Mouse (Mus musculus): ENCODE results near the gene Phactr2.
"Not testable (repeated sequence)": the region's sequence is repeated elsewhere in the genome, so short reads cannot be mapped to it uniquely, and the experiment has no call there.

Gene Phactr2

GRCm38 (mm10) chr10:13473833-13474567 lies at the start of gene Phactr2:
Gene Phactr2 (minus strand): TSS chr10:13474412.
- peak; percentile 4 to 16 for DNase-seq (ENCODE audit: low spot score in 2 of 2)

- no peak for DNase-seq (ENCODE audit: low spot score in 2 of 2)
Observed at GRCm38 (mm10) chr10:13521857-13522256, 47.6 kb upstream of the Phactr2 start.

- peak; percentile 11 to 34 for DNase-seq (ENCODE audit: low spot score in 2 of 2)
Observed at GRCm38 (mm10) chr10:13502371-13502770, 28.2 kb upstream of the Phactr2 start.

- not testable (repeated sequence) for DNase-seq (ENCODE audit: low spot score in 2 of 2)
Observed at GRCm38 (mm10) chr10:13501533-13501932, 27.3 kb upstream of the Phactr2 start.

- DNase-seq (ENCODE audit: low spot score in 2 of 2) = peak; percentile 90 to 92
Observed at GRCm38 (mm10) chr10:13500938-13501496, 26.8 kb upstream of the Phactr2 start.

- peak in 1 of 2 experiments; percentile 10 for DNase-seq (ENCODE audit: low spot score in 2 of 2)
Observed at GRCm38 (mm10) chr10:13500473-13500872, 26.3 kb upstream of the Phactr2 start.

GRCm38 (mm10) chr10:13499331-13499730 lies 25.1 kb upstream of the Phactr2 start, which contains the start of gene Fuca2:
Gene Fuca2 (plus strand): TSS chr10:13499540.
- no peak for DNase-seq (ENCODE audit: low spot score in 2 of 2)

GRCm38 (mm10) chr10:13496315-13496714 lies 22.1 kb upstream of the Phactr2 start:
- DNase-seq (ENCODE audit: low spot score in 2 of 2) = peak; percentile 41 to 67

GRCm38 (mm10) chr10:13493978-13494686 lies 19.9 kb upstream of the Phactr2 start:
- DNase-seq (ENCODE audit: low spot score in 2 of 2) = no peak

- DNase-seq (ENCODE audit: low spot score in 2 of 2) = peak in 1 of 2 experiments; percentile 41
Observed at GRCm38 (mm10) chr10:13489671-13490070, 15.5 kb upstream of the Phactr2 start.

- DNase-seq (ENCODE audit: low spot score in 2 of 2) = no peak
Observed at GRCm38 (mm10) chr10:13485958-13486357, 11.7 kb upstream of the Phactr2 start.

GRCm38 (mm10) chr10:13479341-13479740 lies 5.1 kb upstream of the Phactr2 start:
- DNase-seq (ENCODE audit: low spot score in 2 of 2) = no peak

- no peak for DNase-seq (ENCODE audit: low spot score in 2 of 2)
Observed at GRCm38 (mm10) chr10:13475121-13475520, 909 bp upstream of the Phactr2 start.

GRCm38 (mm10) chr10:13474568-13474955 lies 350 bp upstream of the Phactr2 start:
- no peak for DNase-seq (ENCODE audit: low spot score in 2 of 2)

GRCm38 (mm10) chr10:13473287-13473832 lies 852 bp downstream of the Phactr2 start:
- DNase-seq (ENCODE audit: low spot score in 2 of 2) = peak in 1 of 2 experiments; percentile 6

GRCm38 (mm10) chr10:13470236-13470635 lies 4.0 kb downstream of the Phactr2 start:
- DNase-seq (ENCODE audit: low spot score in 2 of 2) = no peak

GRCm38 (mm10) chr10:13468025-13468529 lies 6.1 kb downstream of the Phactr2 start:
- not testable (repeated sequence) for DNase-seq (ENCODE audit: low spot score in 2 of 2)

GRCm38 (mm10) chr10:13466925-13467324 lies 7.3 kb downstream of the Phactr2 start:
- no peak for DNase-seq (ENCODE audit: low spot score in 2 of 2)

- not testable (repeated sequence) for DNase-seq (ENCODE audit: low spot score in 2 of 2)
Observed at GRCm38 (mm10) chr10:13464295-13464694, 9.9 kb downstream of the Phactr2 start.

- DNase-seq (ENCODE audit: low spot score in 2 of 2) = no peak
Observed at GRCm38 (mm10) chr10:13453200-13453990, 20.8 kb downstream of the Phactr2 start.

- no peak for DNase-seq (ENCODE audit: low spot score in 2 of 2)
Observed at GRCm38 (mm10) chr10:13451640-13452039, 22.6 kb downstream of the Phactr2 start.
